Mouse (Mus musculus): ENCODE data around the gene Tal1.

- TF ChIP-seq CTCF (IDR thresholded peaks at IDR 0.05; ENCODE audit: control insufficient read depth, insufficient read depth, insufficient replicate concordance, low read depth, low read length) (peak; percentile 97), POLR2A (IDR thresholded peaks at IDR 0.05; ENCODE audit: control insufficient read depth, low read depth, low read length) (no peak)
Measured at GRCm38 (mm10) chr4:115085522-115086095, 29.4 kb downstream of the Tal1 start.
